Mouse (Mus musculus): ENCODE results near the gene Adap1.

The Adap1 gene

DNA sequence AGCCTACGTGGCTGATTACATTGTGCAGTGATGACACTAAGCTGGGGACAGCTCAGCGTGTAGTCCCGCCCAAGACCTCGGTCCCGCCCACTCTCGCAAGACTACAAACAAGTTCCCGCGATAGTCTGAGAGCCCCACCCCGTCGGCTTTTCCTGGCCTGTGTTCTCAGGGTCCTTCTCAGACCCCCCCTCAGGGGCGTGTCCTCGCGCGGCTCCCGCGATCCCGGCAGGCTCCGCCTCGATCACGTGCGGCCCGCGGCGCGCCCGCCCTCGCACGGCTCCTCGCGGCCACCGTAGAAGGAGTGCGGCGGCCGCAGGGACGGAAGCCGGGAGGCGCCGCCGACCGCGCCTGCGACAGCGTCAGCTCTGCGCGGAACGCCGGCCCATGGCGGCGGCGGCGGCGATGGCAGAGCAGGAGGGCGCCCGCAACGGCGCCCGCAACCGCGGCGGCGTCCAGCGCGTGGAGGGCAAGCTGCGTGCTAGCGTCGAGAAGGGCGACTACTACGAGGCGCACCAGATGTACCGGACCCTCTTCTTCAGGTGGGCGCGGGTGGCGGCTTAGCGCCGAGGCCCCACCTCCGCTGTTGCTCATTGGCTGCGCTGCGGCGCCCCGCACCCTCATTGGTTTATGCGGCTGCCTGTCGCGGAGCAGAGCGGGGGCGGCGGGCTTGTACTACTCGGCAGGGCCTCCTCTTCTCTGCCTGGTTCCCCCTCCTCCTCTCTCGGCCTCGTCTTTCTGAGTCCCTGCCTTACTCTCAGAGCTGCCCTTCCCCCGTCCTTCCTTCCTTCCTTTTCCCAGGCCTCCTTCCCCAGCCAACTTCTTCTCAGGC lies 73.1 kb downstream of the Adap1 start, which contains the start of gene Get4:
Gene Get4 (plus strand): TSS at position 244 of the 829 bp plus-strand sequence.
- in situ Hi-C loops (cut with MseI, MboI): no loop called here

DNA sequence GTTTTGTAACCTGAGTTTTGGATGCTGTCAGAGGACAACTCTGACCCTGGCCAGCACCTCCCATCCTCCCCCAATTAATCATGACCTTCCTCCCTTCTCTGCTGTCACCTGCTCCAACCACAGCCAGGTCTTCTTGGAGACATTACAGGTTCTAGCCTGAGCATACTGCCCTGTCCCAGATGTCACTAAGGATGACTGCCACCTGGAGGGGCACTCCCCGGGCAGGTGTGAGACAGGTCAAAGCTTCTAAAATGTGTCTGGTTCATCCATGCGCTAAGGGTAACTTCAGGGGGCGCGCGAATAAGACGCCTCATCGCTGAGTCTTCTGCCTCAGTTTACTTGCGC lies 73.7 kb downstream of the Adap1 start:
- in situ Hi-C loops (cut with MseI, MboI): no loop called here

DNA sequence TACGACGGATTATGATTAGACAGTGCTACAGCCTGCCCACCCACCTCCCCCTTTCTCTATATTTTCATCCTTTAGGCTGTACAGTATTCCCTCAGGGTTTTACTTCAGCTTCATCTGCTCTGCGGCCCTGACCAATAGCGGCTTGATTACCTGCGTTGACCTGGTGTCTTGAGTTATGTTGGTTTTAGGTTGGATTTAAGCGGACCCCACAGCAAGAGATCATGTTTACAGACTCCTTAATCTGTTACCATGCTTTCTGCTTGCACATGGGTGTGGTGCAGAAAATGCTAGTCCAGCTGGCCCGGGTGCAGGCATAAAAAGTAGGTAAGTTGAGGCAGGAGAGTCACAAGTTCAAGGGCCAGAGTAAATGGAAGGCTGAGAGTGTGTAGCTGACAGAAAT lies 74.1 kb downstream of the Adap1 start:
- in situ Hi-C loops (cut with MseI, MboI): no loop called here

DNA sequence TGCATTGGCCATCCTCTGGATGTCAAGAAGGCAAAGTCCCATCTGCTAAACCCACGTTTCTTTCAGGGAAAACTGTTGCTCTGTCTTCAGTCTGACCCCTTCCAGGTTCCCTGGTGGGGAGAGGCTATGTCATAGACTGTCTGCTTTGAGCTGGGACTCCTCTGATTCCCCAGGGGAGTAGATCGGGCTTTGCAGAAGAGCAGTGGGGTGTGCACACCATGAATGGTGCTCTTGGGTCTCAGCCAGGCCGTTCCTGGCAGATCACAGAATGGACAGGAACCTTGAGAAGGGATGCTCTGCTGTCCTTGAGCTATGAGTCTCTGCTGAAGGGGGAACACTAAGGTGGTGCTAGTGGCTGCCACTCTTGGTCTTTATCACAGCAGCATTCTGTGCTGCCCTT lies 76.6 kb downstream of the Adap1 start:
- in situ Hi-C loops (cut with MseI, MboI): no loop called here

DNA sequence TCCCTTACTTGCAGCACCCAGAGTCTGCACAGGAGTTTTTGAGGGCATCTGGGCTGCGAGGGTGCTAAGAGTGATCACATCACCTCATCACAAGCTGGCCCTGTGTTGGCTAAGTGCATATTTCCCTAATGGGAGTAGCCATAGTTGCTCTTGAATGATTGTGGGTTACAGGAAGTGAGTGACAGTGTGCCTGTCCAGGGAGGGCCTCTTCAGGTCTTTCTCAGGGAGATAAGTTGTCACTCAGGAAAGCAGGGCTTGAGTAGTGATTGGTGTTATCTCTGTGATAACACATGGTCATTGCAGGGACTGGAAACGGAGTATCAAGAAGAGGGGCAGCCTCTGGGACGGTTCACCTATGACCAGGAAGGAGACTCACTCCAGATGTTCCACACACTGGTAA lies 77.7 kb downstream of the Adap1 start:
- in situ Hi-C loops (cut with MseI, MboI): no loop called here

DNA sequence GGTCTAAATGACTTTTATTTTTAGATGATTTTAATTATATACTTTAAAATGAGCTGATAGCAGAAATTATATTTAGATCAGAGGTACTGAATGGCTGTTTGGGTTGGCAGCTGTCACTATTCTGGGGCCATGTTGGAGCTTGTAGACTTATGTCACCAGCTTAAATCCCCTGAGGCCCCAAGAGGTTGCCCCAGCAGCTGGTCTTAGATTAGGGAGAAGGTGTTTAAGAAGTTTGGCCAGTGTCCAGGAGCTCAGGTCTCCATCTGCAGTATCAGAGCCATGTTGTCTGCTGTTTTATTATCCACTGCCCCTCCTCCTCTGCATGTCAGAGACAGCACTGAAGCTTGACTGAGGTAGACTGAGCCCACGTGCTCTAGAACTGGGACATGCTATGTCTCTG lies 82.0 kb downstream of the Adap1 start:
- in situ Hi-C loops (cut with MseI, MboI): no loop called here

DNA sequence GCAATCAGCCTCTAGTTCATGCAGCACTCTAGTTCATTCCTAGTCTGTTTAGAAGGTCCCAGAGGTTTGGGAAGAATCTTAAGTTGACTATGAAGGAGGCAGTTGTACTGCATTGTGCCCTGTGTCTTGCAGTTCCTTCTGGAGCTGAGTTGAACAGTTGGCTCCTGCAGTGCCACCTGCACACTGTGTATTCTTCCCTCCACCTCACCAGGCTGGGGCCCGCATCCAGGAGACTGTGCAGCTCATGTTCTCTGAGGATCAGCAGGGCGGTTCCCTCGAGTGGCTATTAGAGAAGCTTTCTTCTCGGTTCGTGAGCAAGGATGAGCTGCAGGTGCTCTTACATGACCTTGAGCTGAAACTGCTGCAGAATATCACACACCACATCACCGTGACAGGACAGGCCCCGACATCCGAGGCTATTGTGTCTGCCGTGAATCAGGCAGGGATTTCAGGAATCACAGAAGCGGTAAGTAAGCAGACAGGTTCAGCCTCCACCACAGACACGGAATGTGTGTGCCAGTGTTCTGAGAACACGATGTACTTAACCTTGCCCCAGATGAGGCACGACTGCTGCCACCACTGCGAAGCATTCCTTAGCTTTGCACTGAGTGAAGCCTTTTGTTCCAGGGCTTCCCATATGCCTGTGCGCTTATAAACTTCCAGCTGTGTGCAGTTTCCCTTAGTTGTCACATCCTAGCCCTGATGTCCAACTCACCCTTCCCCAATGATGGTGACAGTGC lies 84.2 kb downstream of the Adap1 start:
- in situ Hi-C loops (cut with MseI, MboI): no loop called here

DNA sequence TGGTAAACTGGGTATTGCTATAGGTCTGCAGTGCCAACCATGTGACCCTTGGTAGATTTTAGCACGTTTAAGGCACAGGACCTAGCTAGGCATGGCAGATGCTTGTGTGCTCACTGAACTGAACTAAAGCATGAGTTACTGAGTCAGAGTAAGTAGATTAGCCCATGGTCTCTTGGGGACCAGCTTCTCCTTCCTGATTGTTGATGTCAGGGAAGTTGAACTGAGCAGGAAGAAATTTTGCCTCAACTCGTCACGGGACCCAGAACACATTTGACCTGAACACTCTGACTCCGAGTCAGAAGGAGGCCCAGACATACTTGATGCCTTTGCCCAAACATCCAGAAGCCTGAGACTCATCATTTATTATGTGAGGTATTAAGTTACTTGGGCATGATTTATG lies 88.0 kb downstream of the Adap1 start:
- in situ Hi-C loops (cut with MseI, MboI): no loop called here

DNA sequence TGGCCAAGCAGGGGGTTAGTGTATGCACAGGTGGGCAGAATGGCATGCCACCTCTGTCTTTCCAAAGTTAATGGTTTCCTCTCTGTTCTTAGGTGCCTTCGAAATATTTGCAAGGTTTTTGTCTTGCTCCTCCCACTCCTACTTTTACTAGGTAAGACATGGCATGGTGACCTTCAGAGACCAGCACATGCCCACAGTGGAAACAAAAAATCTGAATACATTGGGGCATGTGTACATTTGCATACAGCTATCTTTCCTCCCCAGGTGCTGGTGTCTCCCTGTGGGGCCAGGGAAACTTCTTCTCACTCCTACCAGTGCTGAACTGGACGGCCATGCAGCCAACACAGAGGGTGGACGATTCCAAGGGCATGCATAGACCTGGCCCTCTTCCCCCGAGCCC lies 91.0 kb downstream of the Adap1 start:
- in situ Hi-C loops (cut with MseI, MboI): no loop called here

DNA sequence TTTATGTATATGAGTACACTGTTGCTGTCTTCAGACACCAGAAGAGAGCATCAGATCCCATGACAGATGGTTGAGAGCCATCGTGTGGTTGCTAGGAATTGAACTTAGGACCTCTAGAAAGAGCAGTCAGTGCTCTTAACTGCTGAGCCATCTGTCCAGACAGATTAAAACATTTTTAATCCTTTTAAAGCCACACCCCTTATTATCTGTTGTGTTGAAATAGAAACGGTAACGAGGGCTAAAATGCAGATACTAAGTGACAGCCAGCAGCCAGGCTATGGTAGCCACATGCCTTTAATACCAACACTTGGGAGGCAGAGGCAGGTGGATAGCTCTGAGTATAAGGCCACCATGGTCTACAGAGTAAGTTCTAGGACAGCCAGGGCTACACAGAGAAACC lies 93.3 kb downstream of the Adap1 start:
- in situ Hi-C loops (cut with MseI, MboI): no loop called here

DNA sequence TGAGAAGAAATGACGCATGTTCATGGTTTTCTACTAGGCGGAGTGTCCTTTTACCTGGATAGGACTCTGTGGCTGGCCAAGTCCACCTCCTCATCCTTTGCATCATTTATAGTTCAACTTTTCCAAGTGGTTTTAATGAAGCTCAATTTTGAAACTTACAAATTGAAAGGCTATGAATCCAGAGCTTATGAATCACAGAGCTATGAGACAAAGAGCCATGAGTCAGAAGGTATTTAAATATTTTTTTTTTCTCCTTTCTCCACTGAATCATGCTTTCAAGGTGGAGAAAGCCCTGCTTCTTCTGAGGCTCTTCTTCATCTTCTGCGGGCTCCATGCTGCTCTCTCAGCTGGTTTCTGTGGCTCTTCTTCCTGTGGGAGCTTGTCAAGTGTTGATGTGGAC lies 95.7 kb downstream of the Adap1 start:
- in situ Hi-C loops (cut with MseI, MboI): no loop called here

DNA sequence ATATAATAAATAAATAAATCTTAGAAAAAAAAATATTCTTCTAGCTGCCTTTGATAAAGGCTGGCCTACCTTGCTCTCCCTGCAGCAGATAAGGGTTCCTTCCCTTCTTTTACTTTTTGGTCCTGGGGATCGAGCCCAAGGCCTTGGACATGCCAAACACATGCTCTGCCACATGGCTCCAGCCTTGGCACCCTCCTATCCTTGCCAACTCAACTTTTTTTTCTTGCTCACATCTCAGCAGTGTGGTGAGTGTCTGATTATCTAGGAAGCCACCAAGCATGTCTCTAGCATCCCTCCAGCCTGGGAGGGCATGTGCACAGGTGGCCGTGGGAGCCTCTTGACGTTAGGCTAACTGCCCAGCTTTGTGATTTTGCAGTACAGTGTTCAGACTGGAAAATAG lies 97.1 kb downstream of the Adap1 start:
- in situ Hi-C loops (cut with MseI, MboI): no loop called here

DNA sequence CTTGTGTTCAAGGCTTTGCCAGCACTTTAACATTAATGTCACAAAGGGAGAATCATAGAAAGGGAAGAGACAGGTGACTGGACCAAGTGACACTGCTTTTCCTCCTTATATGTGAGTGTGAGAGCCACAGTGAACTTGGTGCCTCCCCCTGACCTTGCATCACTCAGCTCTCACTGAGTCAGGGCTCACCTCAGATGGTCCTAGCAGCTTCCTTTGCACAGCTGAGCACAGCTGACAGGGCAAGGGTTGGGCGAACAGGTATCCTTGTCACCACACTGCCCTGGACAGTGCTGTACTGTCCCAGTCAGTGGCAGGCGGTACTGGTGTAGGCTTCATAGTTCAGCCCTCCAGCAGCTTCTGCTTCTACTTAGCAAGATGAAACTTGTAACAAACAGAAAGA lies 97.8 kb downstream of the Adap1 start:
- in situ Hi-C loops (cut with MseI, MboI): no loop called here

DNA sequence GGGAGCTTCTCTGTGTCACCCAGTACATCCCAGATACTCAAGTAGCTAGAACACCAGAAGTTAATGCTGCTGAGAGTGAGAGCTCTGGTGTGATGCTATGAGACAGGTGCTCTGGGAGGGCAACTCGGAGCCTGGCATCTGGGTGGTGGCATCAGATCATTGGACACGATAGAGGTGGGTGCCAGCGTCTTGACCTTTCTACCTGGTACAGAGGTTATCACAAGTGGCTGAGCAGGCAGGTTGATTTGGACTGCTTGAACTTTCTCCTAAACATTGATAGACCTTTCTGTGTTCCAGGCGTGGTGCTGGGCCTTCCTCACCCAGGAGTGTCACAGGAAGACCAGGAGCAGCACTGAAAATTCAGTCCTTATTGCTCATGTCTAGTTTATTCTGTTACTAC lies 98.2 kb downstream of the Adap1 start:
- in situ Hi-C loops (cut with MseI, MboI): no loop called here

DNA sequence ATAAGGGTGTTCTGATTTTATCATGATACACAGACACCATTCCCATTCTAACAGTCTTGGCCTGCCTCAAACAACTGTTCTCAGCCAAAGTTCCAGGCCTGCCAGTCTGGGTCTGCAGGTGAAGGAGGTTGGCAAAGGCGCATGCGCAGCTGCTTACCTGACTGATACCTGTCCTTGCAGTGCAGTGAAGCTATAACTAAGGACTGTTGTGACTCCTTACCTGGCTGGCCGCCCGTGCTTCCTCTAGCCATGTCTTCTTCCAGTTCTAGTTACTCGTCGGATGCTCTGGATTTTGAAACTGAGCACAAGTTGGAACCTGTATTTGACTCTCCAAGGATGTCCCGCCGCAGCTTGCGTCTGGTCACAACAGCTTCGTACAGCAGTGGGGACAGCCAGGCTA lies 102.1 kb downstream of the Adap1 start:
- in situ Hi-C loops (cut with MseI, MboI): no loop called here

Data from mouse trophoblast stem cell (cell line).